Comparison of ENCODE assay signal across 27 mouse cellular contexts in genomic region chr2:160959901-160960300, GRCm38 (mm10). TPM values are rescaled to one million over a fixed set of nuclear protein-coding genes. Genes with fewer than 3 reads are reported as not detected.
DNase-seq lines count a peak whose midpoint lies in the region; ATAC-seq and TF ChIP-seq lines count a peak whose summit lies in the region.
"Had no signal": no experiment of that assay in that cellular context is flagged by ENCODE, and none has a peak within 500 bp of the region (broad histone marks: within the 10 kb centered on the region; RNA-seq: fewer than 3 reads in every experiment).

No protein-coding gene starts in this region.

- H3K4me3 ChIP-seq in forebrain, postnatal 0 days (ENCODE audit: low read depth, low read length) = no peak overlapping the region
- H3K4me3 ChIP-seq: embryonic facial prominence, embryonic 15.5 days; erythroblast, embryonic 14.5 days; forebrain, embryonic 10.5 days; heart, adult 2 months; heart, embryonic 15.5 days; hindbrain, embryonic 10.5 days; intestine, embryonic 15.5 days had no signal

- peaks cover 53% of the 10 kb centered on the region for H3K36me3 ChIP-seq in forebrain, postnatal 0 days (ENCODE audit: insufficient read depth)

- no peaks in the 10 kb centered on the region for H3K4me1 ChIP-seq in forebrain, postnatal 0 days (ENCODE audit: insufficient read depth)
- H3K4me1 ChIP-seq: forebrain, embryonic 10.5 days; hindbrain, embryonic 10.5 days; intestine, embryonic 15.5 days had no signal

- H3K9me3 ChIP-seq in forebrain, postnatal 0 days (ENCODE audit: low read length) = no peaks in the 10 kb centered on the region
- H3K9me3 ChIP-seq: embryonic facial prominence, embryonic 15.5 days; forebrain, embryonic 10.5 days; G1E; heart, embryonic 15.5 days; hindbrain, embryonic 10.5 days; intestine, embryonic 15.5 days had no signal

- H3K27me3 ChIP-seq in forebrain, postnatal 0 days (ENCODE audit: insufficient read depth, low read length) = no peaks in the 10 kb centered on the region
- H3K27me3 ChIP-seq: embryonic facial prominence, embryonic 15.5 days; heart, embryonic 15.5 days; intestine, embryonic 15.5 days had no signal

- no peak overlapping the region for H3K9ac ChIP-seq in forebrain, postnatal 0 days
- H3K9ac ChIP-seq: embryonic facial prominence, embryonic 15.5 days; heart, embryonic 15.5 days; hindbrain, embryonic 14.5 days; intestine, embryonic 15.5 days had no signal

- WGBS in forebrain, postnatal 0 days = 90% methylated on average over 5 of the region's 5 CpGs

- ATAC-seq in frontal cortex, adult (ENCODE audit: low TSS enrichment) = 0 out of 2 replicates have a peak, but pooled peaks have one; percentile 14
- no peak for ATAC-seq in forebrain, postnatal 0 days
- ATAC-seq: CD4-positive, CD25-positive, alpha-beta regulatory T cell, adult 4 months; forebrain, embryonic 14.5 days; intestine, embryonic 15.5 days had no signal

- H3K4me2 ChIP-seq in forebrain, postnatal 0 days (ENCODE audit: low read depth) = no peak overlapping the region
- H3K4me2 ChIP-seq: embryonic facial prominence, embryonic 15.5 days; heart, embryonic 11.5 days; heart, embryonic 15.5 days; hindbrain, embryonic 14.5 days; intestine, embryonic 15.5 days had no signal

- intact Hi-C loops in heart, postnatal 10 days (cut with DNase I) = loop anchor here (5.0 kb wide), 1 partner anchor 42 kb away; no protein-coding TSS in a partner anchor

- DNase-seq in cerebellum, postnatal 10 days = peak; percentile 70 to 77
- no peak for DNase-seq in cerebellum, adult 8-10 months
- no peak for DNase-seq in frontal cortex, postnatal 10 days (ENCODE audit: low spot score in 2 of 2)
- peak; percentile 33 to 42 for DNase-seq in heart, postnatal 10 days
- DNase-seq in heart, adult 11 months = no peak
- peak; percentile 79 for DNase-seq in brain, adult 2 months (ENCODE audit: low read depth, low spot score)
- DNase-seq in forebrain, postnatal 0 days = no peak
- DNase-seq: adrenal gland, adult 8-10 months; adrenal gland, postnatal 36 days; B cell, adult 2 months; cerebellum, adult 11-12 months; embryo, embryonic 11 days; heart, adult 2 months; kidney, adult 8-10 months had no signal

- no peak overlapping the region for H3K27ac ChIP-seq in forebrain, postnatal 0 days (ENCODE audit: low read depth, low read length)
- H3K27ac ChIP-seq: embryonic facial prominence, embryonic 15.5 days; forebrain, embryonic 10.5 days; heart, adult 2 months; heart, embryonic 15.5 days; hindbrain, embryonic 10.5 days; hindbrain, embryonic 14.5 days; intestine, embryonic 15.5 days had no signal

- TF ChIP-seq CTCF in forebrain, postnatal 0 days (IDR thresholded peaks at IDR 0.05; ENCODE audit: low read depth) = no peak

RNA-seq across cellular contexts. Expression of gene Emilin3, which starts 47.8 kb away (rescaled TPM):
- total RNA-seq in heart, postnatal 10 days (2021) = 10 to 100 TPM; 13.0 to 14.5 TPM
- 0.46 and 1.5 TPM in 2 replicates for total RNA-seq in forebrain, postnatal 0 days (2014; rRNA removed)
- polyA plus RNA-seq in forebrain, postnatal 0 days (2015; fragmentation: Nextera tagmentation; extraction: Ambion mirVana) = 0.23 and 0.42 TPM in 2 replicates
- total RNA-seq: adrenal gland, adult 8-10 months; adrenal gland, postnatal 36 days; common myeloid progenitor, adult 5-6 weeks had no signal
- polyA plus RNA-seq: CD4-positive, CD25-positive, alpha-beta regulatory T cell, adult 4 months; erythroblast, embryonic 14.5 days; G1E had no signal

Comparison
In these comparisons a context has a peak if more than half of its experiments do, and no peak if none do; other contexts are left out.
1. DNase-seq: peak in cerebellum, postnatal 10 days (2 of 2), heart, postnatal 10 days (2 of 2) and brain, adult 2 months (single experiment); none in cerebellum, adult 8-10 months (single experiment), frontal cortex, postnatal 10 days (0 of 2), heart, adult 11 months (single experiment) and forebrain, postnatal 0 days (single experiment).